Mouse (Mus musculus) mature B cell (primary cell): ENCODE measurements around the gene St7.

Experiments used
- in situ Hi-C: fragments of 300-500 bp; cut with MboI; formaldehyde crosslinking; loops from 2 replicates; pipeline ENCODE4 v1.14.3; 2019

Gene St7

DNA sequence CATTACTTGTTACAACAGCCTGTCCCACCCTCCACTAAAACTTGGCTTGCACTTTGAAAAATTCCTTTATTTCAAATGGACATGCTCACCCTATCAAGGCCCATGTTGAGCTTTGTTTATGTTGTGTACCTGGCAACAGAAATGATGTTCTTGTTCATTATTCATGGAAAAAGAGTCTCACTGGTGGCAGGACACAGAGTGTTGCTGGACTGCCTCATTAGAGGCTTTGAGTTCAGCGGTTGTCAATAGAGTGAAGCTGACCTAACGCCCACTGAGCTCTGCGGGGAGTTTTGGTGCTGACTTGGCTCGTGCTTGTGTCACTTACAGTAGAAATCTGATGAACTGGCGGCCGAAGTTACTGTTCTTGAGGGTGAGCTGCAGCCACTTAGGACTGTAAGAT, 195.0 kb downstream of the St7 start:
- in situ Hi-C loops, result no loop called here

GRCm38 (mm10) chr6:17895562-17895961, 202.8 kb downstream of the St7 start:
- in situ Hi-C loops, result no loop called here

DNA sequence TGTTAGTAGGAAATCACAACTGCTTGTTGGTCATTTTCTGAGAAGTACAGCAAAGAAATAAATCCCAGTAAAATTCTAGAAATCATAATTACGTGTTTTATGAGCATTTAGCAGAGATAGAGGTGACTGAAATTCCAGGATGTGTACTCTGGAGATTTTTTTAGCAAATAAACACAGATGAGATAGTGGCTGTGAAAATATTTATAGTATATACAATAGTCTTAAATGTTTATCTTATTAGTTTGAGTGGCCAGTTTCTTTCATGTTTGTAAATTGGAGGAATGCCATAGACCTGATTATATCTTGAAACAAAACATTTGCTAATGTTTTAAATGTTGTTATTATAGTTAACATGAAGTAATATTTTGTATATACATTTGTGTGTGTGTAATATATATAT, 205.8 kb downstream of the St7 start:
- in situ Hi-C loops, result no loop called here

DNA sequence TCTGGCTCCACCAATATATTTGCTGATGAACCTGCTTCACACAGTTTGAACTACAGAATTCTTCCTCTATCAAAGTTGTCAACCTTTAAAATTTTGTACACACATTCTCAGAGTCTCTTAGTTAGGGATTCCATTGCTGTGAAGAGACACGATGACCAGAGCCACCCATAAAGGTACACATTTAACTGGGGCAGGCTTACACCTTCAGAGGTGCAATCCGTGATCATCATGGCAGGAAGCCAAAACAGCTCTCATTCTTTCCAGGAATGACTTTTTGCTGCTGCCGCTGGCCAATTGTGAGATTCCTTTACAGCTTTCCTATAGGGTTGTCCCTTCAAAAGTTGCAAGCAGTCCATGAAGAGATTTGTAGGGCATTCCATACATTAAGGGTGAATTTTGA, 210.6 kb downstream of the St7 start:
- in situ Hi-C loops, result no loop called here

- in situ Hi-C loops, result no loop called here
Measured at GRCm38 (mm10) chr6:17905776-17906175, 213.0 kb downstream of the St7 start.

- in situ Hi-C loops, result no loop called here
Measured at GRCm38 (mm10) chr6:17906289-17906688, 213.6 kb downstream of the St7 start.

DNA sequence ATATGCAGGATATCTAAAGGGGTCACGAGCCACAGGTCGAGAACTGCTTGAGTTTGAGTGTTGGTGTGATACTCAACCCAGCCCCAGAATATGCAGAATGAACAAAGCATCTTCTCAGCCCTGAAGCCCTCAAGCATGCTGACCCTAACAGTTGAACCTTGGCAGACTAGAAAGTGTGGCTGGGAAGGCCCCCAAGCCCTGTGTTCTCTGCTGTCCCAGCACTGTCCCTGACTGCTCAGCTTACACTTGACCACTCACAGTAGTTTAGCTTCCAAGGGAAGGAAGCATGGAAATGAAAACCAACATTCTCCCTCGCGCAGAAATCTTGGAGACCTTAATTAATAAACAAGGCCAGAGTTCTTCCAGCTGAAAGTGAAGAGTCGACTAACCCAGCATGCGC, 219.6 kb downstream of the St7 start:
- in situ Hi-C loops, result no loop called here

DNA sequence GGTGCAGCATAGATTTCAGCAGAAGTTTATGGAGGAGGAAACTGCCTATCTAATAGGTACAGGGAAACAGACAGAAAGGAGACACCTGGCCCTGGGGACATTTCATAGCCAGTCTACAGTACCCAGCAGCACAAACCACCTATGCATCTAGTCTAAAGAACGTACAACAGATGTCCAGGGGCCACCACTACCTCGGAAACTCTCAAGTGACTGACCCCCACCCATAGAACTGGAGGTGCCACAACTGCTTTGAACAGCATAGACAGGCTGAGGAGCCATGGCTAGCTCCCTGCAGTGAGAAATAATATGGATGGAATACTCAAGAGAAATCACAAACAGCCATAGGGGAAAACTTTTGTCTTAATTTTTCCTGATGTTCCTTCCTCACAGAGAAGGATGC, 220.1 kb downstream of the St7 start:
- in situ Hi-C loops, result no loop called here

DNA sequence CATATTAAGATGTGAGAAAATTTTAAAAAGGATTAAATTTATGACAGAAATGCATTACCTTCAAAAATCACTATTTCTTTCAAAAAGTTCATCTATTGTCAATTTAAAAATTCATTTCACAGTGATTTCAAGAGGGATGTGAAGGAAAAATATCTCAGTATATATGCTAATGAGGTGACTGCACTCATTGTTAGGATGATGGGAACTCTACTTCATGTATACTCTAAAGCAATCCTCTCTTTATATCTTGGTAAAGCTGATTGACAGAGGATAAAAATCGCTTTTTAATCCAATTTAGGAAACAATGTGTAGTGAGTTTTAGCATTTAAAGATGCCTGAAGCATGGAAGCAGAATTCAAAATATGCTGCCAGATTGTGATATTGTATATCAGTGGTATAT, 220.6 kb downstream of the St7 start:
- in situ Hi-C loops, result no loop called here

- in situ Hi-C loops, result no loop called here
Measured at GRCm38 (mm10) chr6:17914300-17914699, 221.6 kb downstream of the St7 start.

DNA sequence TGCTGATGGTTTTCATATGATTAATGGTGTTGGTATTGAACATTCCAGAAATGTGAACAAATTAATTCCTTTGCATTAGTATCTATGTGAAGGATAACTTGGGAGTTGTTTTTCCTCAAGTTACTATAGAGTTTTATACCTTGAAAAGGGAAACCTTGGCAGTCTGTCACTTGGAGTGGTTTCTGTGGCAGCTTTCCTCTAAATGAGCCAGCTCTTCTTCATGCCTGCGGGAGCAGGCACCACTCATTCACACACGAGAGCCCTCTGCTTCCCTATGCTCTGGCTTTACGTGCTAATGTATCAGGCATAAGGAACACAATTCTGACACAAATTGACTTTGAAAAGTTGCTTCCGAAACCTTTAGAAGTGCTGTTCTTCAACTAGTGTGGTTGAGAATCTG, 224.5 kb downstream of the St7 start:
- in situ Hi-C loops, result no loop called here

- in situ Hi-C loops, result no loop called here
Measured at GRCm38 (mm10) chr6:17922180-17922579, 229.4 kb downstream of the St7 start.

- in situ Hi-C loops, result no loop called here
Measured at GRCm38 (mm10) chr6:17922967-17923366, 230.2 kb downstream of the St7 start.

DNA sequence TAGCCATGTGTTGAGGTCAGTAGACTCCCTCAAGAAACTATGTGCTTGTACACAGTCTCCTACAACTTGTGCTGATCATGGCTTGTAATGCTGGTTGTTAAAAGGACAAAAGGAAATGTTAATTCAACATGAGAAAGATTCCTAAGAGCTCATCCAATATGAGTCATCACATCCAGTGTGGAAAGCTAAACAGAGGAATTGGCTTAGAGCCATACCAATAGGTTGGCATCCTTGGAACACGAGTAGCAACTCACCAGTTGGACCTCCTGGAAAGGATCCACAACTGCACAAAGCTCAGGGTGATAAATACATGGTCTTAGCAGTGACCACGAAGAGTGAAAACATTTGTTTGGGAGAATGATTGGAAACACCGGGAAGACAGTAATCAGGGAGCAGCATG, 230.6 kb downstream of the St7 start:
- in situ Hi-C loops, result no loop called here

- in situ Hi-C loops, result no loop called here
Measured at GRCm38 (mm10) chr6:17923894-17924505, 231.3 kb downstream of the St7 start.

DNA sequence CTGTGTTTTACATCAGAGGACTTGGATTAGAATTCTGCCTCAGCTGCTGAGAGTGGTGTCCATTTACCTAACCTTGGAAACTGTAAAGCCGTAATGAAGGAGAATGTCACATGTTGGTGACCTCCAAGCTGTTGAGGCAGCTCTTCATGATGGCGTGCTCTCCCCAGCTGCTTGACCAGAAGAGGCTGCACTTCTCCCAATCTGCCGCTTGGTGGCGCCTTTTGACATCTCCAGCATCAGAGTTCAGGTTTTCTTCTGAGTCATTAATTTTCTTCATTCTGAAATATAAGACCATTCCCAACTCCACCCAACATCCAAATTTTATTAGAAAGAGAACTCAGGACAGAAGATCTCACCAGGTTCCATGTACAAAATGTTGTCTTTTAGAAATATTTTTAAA, 232.5 kb downstream of the St7 start:
- in situ Hi-C loops, result no loop called here

- in situ Hi-C loops, result no loop called here
Measured at GRCm38 (mm10) chr6:17927746-17928145, 235.0 kb downstream of the St7 start.

- in situ Hi-C loops, result no loop called here
Measured at GRCm38 (mm10) chr6:17931187-17931586, 238.5 kb downstream of the St7 start.

- in situ Hi-C loops, result no loop called here
Measured at GRCm38 (mm10) chr6:17931835-17932234, 239.1 kb downstream of the St7 start.

- in situ Hi-C loops, result no loop called here
Measured at GRCm38 (mm10) chr6:17932806-17933205, 240.1 kb downstream of the St7 start.

GRCm38 (mm10) chr6:17938631-17939346, 246.1 kb downstream of the St7 start:
- in situ Hi-C loops, result no loop called here

DNA sequence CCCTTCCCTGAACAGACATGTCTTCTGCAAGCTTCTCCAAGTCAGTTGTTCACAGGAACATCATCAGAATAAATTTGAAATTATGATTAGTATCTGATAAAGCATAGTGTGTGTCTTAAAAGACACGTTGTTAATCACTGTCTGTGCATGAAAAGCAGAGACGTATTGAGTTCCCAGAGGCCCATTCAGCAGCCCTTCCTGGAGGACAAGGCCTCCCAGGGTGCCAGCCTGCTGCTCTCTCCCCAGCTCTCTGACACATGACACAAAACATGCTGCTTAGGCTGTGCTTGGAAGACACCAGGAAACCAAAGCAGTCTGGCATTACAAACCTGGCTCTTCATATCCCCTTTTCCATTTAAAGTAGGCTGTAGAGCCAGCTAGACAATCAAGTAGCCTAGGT, 249.2 kb downstream of the St7 start:
- in situ Hi-C loops, result no loop called here

DNA sequence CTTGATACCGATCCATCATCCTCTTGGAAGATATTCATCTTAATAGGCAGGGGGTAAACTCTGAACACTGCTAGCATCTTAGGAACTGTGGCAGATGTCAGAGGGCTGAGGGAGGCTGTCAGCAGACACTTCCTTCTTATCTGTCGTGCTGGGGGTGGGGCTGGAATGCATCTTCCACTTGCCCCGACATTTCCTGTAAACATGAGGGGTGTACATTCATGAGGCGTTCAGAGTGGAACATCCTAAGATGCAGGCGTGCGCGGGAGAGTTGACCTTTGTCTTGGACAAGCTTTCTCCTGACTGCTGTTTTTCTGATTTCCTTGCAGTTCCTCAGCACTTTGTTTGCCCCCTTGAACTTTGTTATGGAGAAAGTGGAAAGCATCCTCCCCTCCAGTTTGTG, 249.6 kb downstream of the St7 start:
- in situ Hi-C loops, result no loop called here
